Mouse (Mus musculus) embryonic stem cell, embryonic (primary cell): ENCODE data around the gene Plcg1.

Experiments
- CTCF ChIA-PET, 4 experiments: fragments of 300-600 bp in 2 of 4; fragments of 350-600 bp in 2 of 4; sonication (Branson Sonifier 250); formaldehyde crosslinking; loops; one replicate each; lab custom pipeline; 2022; ENCODE audit warnings: inconsistent platforms in 2 of 4; lab: Charles Lee
- POLR2A ChIA-PET, 4 experiments: fragments of 300-600 bp in 2 of 4; fragments of 350-600 bp in 2 of 4; sonication (Branson Sonifier 250); formaldehyde crosslinking; loops; one replicate each; lab custom pipeline; 2022; ENCODE audit warnings: antibody characterized with exemption in 4 of 4, inconsistent platforms in 1 of 4; lab: Charles Lee

Plcg1 gene

GRCm38 (mm10) chr2:160789046-160789445 lies 57.9 kb downstream of the Plcg1 start:
- POLR2A ChIA-PET, result interaction anchor here in 1 of 4 experiments (0.5 kb wide), 1 partner anchor 1142 kb away, joined by 4 read pairs; no protein-coding TSS in a partner anchor
- CTCF ChIA-PET, result interaction anchor here in 1 of 4 experiments (0.5 kb wide), 1 partner anchor 1873 kb away, joined by 3 read pairs; no protein-coding TSS in a partner anchor

- CTCF ChIA-PET, result interaction anchor here in 1 of 4 experiments (0.5 to 0.6 kb wide), 2 partner anchors 66 to 1873 kb away, joined by 3 to 12 read pairs; no protein-coding TSS in a partner anchor
- POLR2A ChIA-PET, result no interaction called here
These were observed 58.6 kb downstream of the Plcg1 start for GRCm38 (mm10) chr2:160789741-160790140.

GRCm38 (mm10) chr2:160793117-160793516 lies 62.0 kb downstream of the Plcg1 start:
- POLR2A ChIA-PET, result no interaction called here
- CTCF ChIA-PET, result interaction anchor here in 2 of 4 experiments (1.0 kb wide), 2 partner anchors 191 kb away, joined by 4 to 7 read pairs; no protein-coding TSS in a partner anchor

- POLR2A ChIA-PET, result interaction anchor here in 1 of 4 experiments (1.1 kb wide), 1 partner anchor 9 kb away, joined by 4 read pairs; no protein-coding TSS in a partner anchor
These were observed 65.9 kb downstream of the Plcg1 start for GRCm38 (mm10) chr2:160796973-160797372.

GRCm38 (mm10) chr2:160798206-160798605 lies 67.1 kb downstream of the Plcg1 start:
- ChIA-PET POLR2A (no interaction called here), CTCF (interaction anchor here in 3 of 4 experiments (0.6 to 1.4 kb wide), 6 partner anchors 37 to 518 kb away, joined by 3 to 4 read pairs (median 3); no protein-coding TSS in a partner anchor)

More at GRCm38 (mm10) chr2:160796973-160797372, 65.9 kb downstream of the Plcg1 start:
- CTCF ChIA-PET, result interaction anchor here in 2 of 4 experiments (1.1 to 1.4 kb wide), 2 partner anchors 36 to 195 kb away, joined by 3 to 4 read pairs; no protein-coding TSS in a partner anchor

- POLR2A ChIA-PET, result no interaction called here
- CTCF ChIA-PET, result interaction anchor here in 1 of 4 experiments (0.6 kb wide), 1 partner anchor 95 kb away, joined by 4 read pairs; no protein-coding TSS in a partner anchor
These were observed 69.9 kb downstream of the Plcg1 start for GRCm38 (mm10) chr2:160800967-160801366.

- ChIA-PET POLR2A (no interaction called here), CTCF (interaction anchor here in 1 of 4 experiments (0.6 kb wide), 1 partner anchor 61 kb away, joined by 3 read pairs; no protein-coding TSS in a partner anchor)
These were observed 71.2 kb downstream of the Plcg1 start for GRCm38 (mm10) chr2:160802326-160802725.

GRCm38 (mm10) chr2:160804794-160805527 lies 73.9 kb downstream of the Plcg1 start:
- CTCF ChIA-PET, result interaction anchor here in 2 of 4 experiments (0.6 kb wide), 2 partner anchors 35 to 203 kb away, joined by 3 to 5 read pairs; no protein-coding TSS in a partner anchor
- POLR2A ChIA-PET, result interaction anchor here in 2 of 4 experiments (0.6 to 0.8 kb wide), 2 partner anchors 20 to 40 kb away, joined by 3 to 5 read pairs; no protein-coding TSS in a partner anchor

- CTCF ChIA-PET, result interaction anchor here in 1 of 4 experiments (0.6 kb wide), 1 partner anchor 692 kb away, joined by 3 read pairs; no protein-coding TSS in a partner anchor
- POLR2A ChIA-PET, result interaction anchor here in 1 of 4 experiments (1.2 kb wide), 1 partner anchor 9 kb away, joined by 4 read pairs; no protein-coding TSS in a partner anchor
These were observed 75.0 kb downstream of the Plcg1 start for GRCm38 (mm10) chr2:160806091-160806521.

- ChIA-PET POLR2A (no interaction called here), CTCF (no interaction called here)
These were observed 79.3 kb downstream of the Plcg1 start for GRCm38 (mm10) chr2:160810376-160810775.

GRCm38 (mm10) chr2:160810802-160811201 lies 79.7 kb downstream of the Plcg1 start:
- CTCF ChIA-PET, result interaction anchor here in 1 of 4 experiments (1.0 kb wide), 1 partner anchor 209 kb away, joined by 4 read pairs; no protein-coding TSS in a partner anchor
- POLR2A ChIA-PET, result no interaction called here
